Mouse (Mus musculus) MEL (cell line): Measurements from ENCODE around the gene Gramd4. TPM values are rescaled to one million over a fixed set of nuclear protein-coding genes. Genes with fewer than 3 reads are reported as not detected.
A peak's percentile ranks its signal among the peaks of the same experiment; 100 is the strongest.

Source experiments
- DNase-seq: peaks from one replicate; pipeline ENCODE4 v3.0.0; 2011; ENCODE audit warnings: low read depth, low spot score
- H3K27ac ChIP-seq: 2 replicates; pipeline ENCODE4 v1.5.1; 2012; ENCODE audit warnings: low read depth, mild to moderate bottlenecking, control low read depth, low read length, moderate library complexity; ENCODE audit not compliant: control insufficient read depth
- H3K27me3 ChIP-seq, 2 experiments: fragments of 150-350 bp in 1 of 2; sonication (generic) in 1 of 2; 2 replicates each; pipeline ENCODE4 v1.6.1; 2012; ENCODE audit warnings: low read length in 2 of 2, mild to moderate bottlenecking in 2 of 2, improper control_type of control experiment in 1 of 2, moderate library complexity in 1 of 2; ENCODE audit not compliant: insufficient read depth in 2 of 2, control insufficient read depth in 1 of 2
- H3K36me3 ChIP-seq, 2 experiments: 2 replicates each; pipeline ENCODE4 v1.6.1; 2012 to 2014; ENCODE audit warnings: low read length in 2 of 2, improper control_type of control experiment in 1 of 2, inconsistent platforms in 1 of 2, mild to moderate bottlenecking in 1 of 2; ENCODE audit not compliant: insufficient read depth in 2 of 2, control insufficient read depth in 1 of 2
- H3K4me1 ChIP-seq, 2 experiments: fragments of 150-350 bp in 1 of 2; sonication (generic) in 1 of 2; 2 replicates each; pipeline ENCODE4 v1.6.1; 2012; ENCODE audit warnings: low read length in 2 of 2, improper control_type of control experiment in 1 of 2, mild to moderate bottlenecking in 1 of 2; ENCODE audit not compliant: insufficient read depth in 2 of 2, control insufficient read depth in 1 of 2
- H3K4me3 ChIP-seq, 2 experiments: fragments of 150-350 bp in 1 of 2; sonication (generic) in 1 of 2; 2 replicates each; pipeline ENCODE4 v1.5.1; 2012; ENCODE audit warnings: low read depth in 2 of 2, low read length in 2 of 2, mild to moderate bottlenecking in 2 of 2, moderate library complexity in 2 of 2, control low read depth in 1 of 2, improper control_type of control experiment in 1 of 2; ENCODE audit not compliant: control insufficient read depth in 1 of 2, insufficient read depth in 1 of 2
- H3K79me2 ChIP-seq: 2 replicates; pipeline ENCODE4 v1.6.1; 2012; ENCODE audit warnings: mild to moderate bottlenecking, low read length, moderate library complexity; ENCODE audit not compliant: control insufficient read depth, poor library complexity, insufficient read depth
- H3K9ac ChIP-seq: 2 replicates; pipeline ENCODE4 v1.6.1; 2012; ENCODE audit warnings: low read depth, mild to moderate bottlenecking, control low read depth, low read length, moderate library complexity; ENCODE audit not compliant: control insufficient read depth, poor library complexity, severe bottlenecking
- H3K9me3 ChIP-seq: fragments of 150-350 bp; sonication (generic); replicated peaks from 2 replicates; pipeline ENCODE4 v1.6.1; 2012; ENCODE audit warnings: mild to moderate bottlenecking, low read length, improper control_type of control experiment, moderate library complexity; ENCODE audit not compliant: insufficient read depth
- CHD2 ChIP-seq: IDR thresholded peaks from 2 replicates; pipeline ENCODE4 v1.6.1; 2011; ENCODE audit warnings: low read length, improper control_type of control experiment
- CTCF ChIP-seq, 3 experiments: IDR thresholded peaks in 2 of 3; conservative IDR thresholded peaks in 1 of 3; 2 replicates each; pipeline ENCODE4 v1.5.1; 2011 to 2012; ENCODE audit warnings: low read length in 3 of 3, low read depth in 2 of 3, mild to moderate bottlenecking in 2 of 3, improper control_type of control experiment in 1 of 3, inconsistent platforms in 1 of 3, mixed read lengths in 1 of 3, moderate library complexity in 1 of 3; ENCODE audit not compliant: control insufficient read depth in 1 of 3, insufficient read depth in 1 of 3, poor library complexity in 1 of 3, severe bottlenecking in 1 of 3
- ELF1 ChIP-seq: IDR thresholded peaks from 2 replicates; pipeline ENCODE4 v1.6.1; 2014; ENCODE audit warnings: low read depth, mild to moderate bottlenecking, inconsistent platforms, low read length, improper control_type of control experiment, moderate library complexity
- ETS1 ChIP-seq: IDR thresholded peaks from 2 replicates; pipeline ENCODE4 v1.6.1; 2012; ENCODE audit warnings: low read depth, mild to moderate bottlenecking, inconsistent platforms, low read length, improper control_type of control experiment, moderate library complexity
- HCFC1 ChIP-seq: IDR thresholded peaks from 2 replicates; pipeline ENCODE4 v1.6.1; 2012; ENCODE audit warnings: low read depth, mild to moderate bottlenecking, inconsistent platforms, low read length, improper control_type of control experiment, moderate library complexity
- JUND ChIP-seq: IDR thresholded peaks from 2 replicates; pipeline ENCODE4 v1.6.1; 2011; ENCODE audit warnings: low read depth, mild to moderate bottlenecking, improper control_type of control experiment, low read length
- KAT2A ChIP-seq: conservative IDR thresholded peaks from 2 replicates; pipeline ENCODE4 v1.6.1; 2012; ENCODE audit warnings: low read depth, low read length, improper control_type of control experiment, inconsistent platforms
- MAZ ChIP-seq: IDR thresholded peaks from 2 replicates; pipeline ENCODE4 v1.6.1; 2012; ENCODE audit warnings: low read depth, mild to moderate bottlenecking, inconsistent platforms, low read length, improper control_type of control experiment
- MEF2A ChIP-seq: IDR thresholded peaks from 2 replicates; pipeline ENCODE4 v1.6.1; 2014; ENCODE audit warnings: low read depth, mild to moderate bottlenecking, inconsistent platforms, low read length, improper control_type of control experiment; ENCODE audit not compliant: poor library complexity, insufficient replicate concordance, severe bottlenecking; ENCODE audit errors: extremely low read depth
- MXI1 ChIP-seq: IDR thresholded peaks from 2 replicates; pipeline ENCODE4 v1.6.1; 2011; ENCODE audit warnings: mild to moderate bottlenecking, low read depth, low read length, improper control_type of control experiment
- MYB ChIP-seq: IDR thresholded peaks from 2 replicates; pipeline ENCODE4 v1.6.1; 2011; ENCODE audit warnings: mild to moderate bottlenecking, low read depth, low read length, improper control_type of control experiment
- NELFE ChIP-seq: IDR thresholded peaks from 2 replicates; pipeline ENCODE4 v1.6.1; 2011; ENCODE audit warnings: low read depth, low read length, improper control_type of control experiment
- NRF1 ChIP-seq: IDR thresholded peaks from 2 replicates; pipeline ENCODE4 v1.6.1; 2014; ENCODE audit warnings: low read depth, mild to moderate bottlenecking, inconsistent platforms, low read length, improper control_type of control experiment, moderate library complexity; ENCODE audit not compliant: poor library complexity, insufficient read depth, severe bottlenecking
- POLR2AphosphoS5 ChIP-seq: IDR thresholded peaks from 2 replicates; pipeline ENCODE4 v1.6.1; 2012; ENCODE audit warnings: low read depth, borderline replicate concordance, mild to moderate bottlenecking, inconsistent platforms, low read length, moderate library complexity, mixed read lengths
- RAD21 ChIP-seq: IDR thresholded peaks from 2 replicates; pipeline ENCODE4 v1.6.1; 2011; ENCODE audit warnings: mild to moderate bottlenecking, low read depth, low read length, improper control_type of control experiment
- SMC3 ChIP-seq: IDR thresholded peaks from 2 replicates; pipeline ENCODE4 v1.6.1; 2011; ENCODE audit warnings: low read depth, low read length, improper control_type of control experiment
- TBP ChIP-seq: IDR thresholded peaks from 2 replicates; pipeline ENCODE4 v1.8.0; 2011; ENCODE audit warnings: low read depth, low read length, improper control_type of control experiment
- TCF12 ChIP-seq: IDR thresholded peaks from 2 replicates; pipeline ENCODE4 v1.6.1; 2014; ENCODE audit warnings: low read depth, mild to moderate bottlenecking, inconsistent platforms, low read length, improper control_type of control experiment, moderate library complexity
- UBTF ChIP-seq: IDR thresholded peaks from 2 replicates; pipeline ENCODE4 v1.6.1; 2012; ENCODE audit warnings: low read depth, mild to moderate bottlenecking, inconsistent platforms, low read length, improper control_type of control experiment, moderate library complexity, borderline replicate concordance; ENCODE audit not compliant: insufficient read depth
- USF1 ChIP-seq: IDR thresholded peaks from 2 replicates; pipeline ENCODE4 v1.6.1; 2014; ENCODE audit warnings: low read depth, mild to moderate bottlenecking, inconsistent platforms, low read length, improper control_type of control experiment, moderate library complexity
- ZNF384 ChIP-seq: IDR thresholded peaks from 2 replicates; pipeline ENCODE4 v1.6.1; 2012; ENCODE audit warnings: low read depth, mild to moderate bottlenecking, inconsistent platforms, low read length, improper control_type of control experiment
- polyA plus RNA-seq, 2 experiments: library from polyadenylated mRNA; stranded (reverse) in 1 of 2; unstranded in 1 of 2; fragments of >175 nt in 1 of 2; fragments of >200 nt in 1 of 2; gene quantifications; 2 replicates each; pipeline versions ENCODE4 v1.2.1 to v1.2.4; 2012; ENCODE audit warnings: low replicate concordance in 2 of 2, low read depth in 1 of 2; ENCODE audit not compliant: insufficient read length in 2 of 2, insufficient read depth in 1 of 2, missing spikeins in 1 of 2
- total RNA-seq: library from RNA; depleted of rRNA; stranded (reverse); fragments of 300-350 nt; gene quantifications from 2 replicates; pipeline ENCODE4 v1.2.3, GENCODE M21; 2012

Gene Gramd4
- total and polyA plus RNA-seq, 3 experiments: 35.2 to 43.1 (median 38.0) TPM

DNA sequence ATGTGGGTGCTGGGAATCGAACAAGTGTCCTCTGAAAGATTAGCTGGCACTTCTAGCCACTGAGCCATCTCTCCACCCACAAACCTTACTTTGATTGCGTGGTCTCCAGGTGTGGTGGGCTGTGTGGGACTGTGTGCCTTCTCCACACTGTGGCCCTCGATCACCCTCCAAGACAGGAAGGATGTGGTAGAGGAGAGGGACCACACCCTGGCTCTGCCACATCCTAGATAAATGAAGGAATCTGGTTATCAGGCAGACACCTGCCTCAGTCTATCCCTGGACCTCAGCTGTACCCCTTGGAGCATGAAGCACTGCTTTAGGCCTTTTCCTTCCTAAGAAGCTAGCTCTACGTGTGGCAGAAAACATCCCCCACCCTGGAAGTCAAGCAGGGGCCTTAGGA lies 65.9 kb downstream of the Gramd4 start (continued):
- TF ChIP-seq POLR2AphosphoS5 (no peak), TBP (no peak), CHD2 (no peak), NELFE (no peak), HCFC1 (no peak), NRF1 (no peak), MEF2A (no peak), MYB (no peak), ZNF384 (no peak), SMC3 (no peak), ELF1 (no peak), MAZ (no peak), JUND (no peak)

DNA sequence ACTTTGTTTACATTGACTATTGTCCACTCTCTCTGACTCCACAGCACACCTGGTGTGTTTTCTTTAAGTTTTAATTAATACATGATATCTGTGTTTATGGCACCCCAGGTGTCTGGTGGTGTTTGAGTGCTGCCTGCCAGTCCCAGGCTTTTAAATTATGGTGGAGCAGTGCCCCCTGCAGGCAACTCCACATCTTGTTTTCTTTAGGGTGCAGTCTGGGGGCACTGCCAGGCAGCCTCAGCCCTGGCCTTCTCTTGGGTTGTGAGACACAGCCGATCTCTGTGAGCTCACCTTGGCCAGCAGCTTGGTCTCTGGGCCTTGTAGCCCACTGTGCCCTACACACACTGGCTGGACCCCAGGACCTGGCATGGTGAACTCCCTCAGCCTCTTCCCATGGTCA lies 66.9 kb downstream of the Gramd4 start:
- Histone ChIP-seq H3K27me3 (no peaks in the 10 kb centered on the region), H3K9me3 (no peaks in the 10 kb centered on the region), H3K36me3 (peaks cover 0 to 5% of the 10 kb centered on the region in 2 experiments; a peak in 3 of 4 replicates), H3K4me1 (0 out of 4 replicates have a peak, but pooled peaks cover 0 to 4% of the 10 kb centered on the region in 2 experiments), H3K4me3 (no peak overlapping the region), H3K27ac (no peak overlapping the region), H3K9ac (no peak overlapping the region), H3K79me2 (no peaks in the 10 kb centered on the region)
- no peak for TF ChIP-seq MXI1
- TF ChIP-seq ETS1: no peak
- TF ChIP-seq TCF12: no peak
- no peak for TF ChIP-seq KAT2A
- TF ChIP-seq TBP: no peak
- TF ChIP-seq CHD2: no peak
- peak; percentile 65 for TF ChIP-seq RAD21
- no peak for TF ChIP-seq UBTF
- no peak for TF ChIP-seq USF1
- peak; percentile 16 to 67 (median 65); a peak in 5 of 6 replicates for TF ChIP-seq CTCF (IDR thresholded peaks at IDR 0.05 in 2 of 3, conservative IDR thresholded peaks at IDR 0.05 in 1 of 3; ENCODE audit: control insufficient read depth in 1 of 3, insufficient read depth in 1 of 3, low read depth in 2 of 3, low read length in 3 of 3, poor library complexity in 1 of 3, severe bottlenecking in 1 of 3)
- TF ChIP-seq SMC3: peak; percentile 51
- DNase-seq: peak; percentile 59
